Mouse (Mus musculus) neural tube, embryonic 15.5 days (tissue): ENCODE results near the gene Dnajb14. TPM values are rescaled to one million over a fixed set of nuclear protein-coding genes. Genes with fewer than 3 reads are reported as not detected.
"Not testable (repeated sequence)": the region's sequence is repeated elsewhere in the genome, so short reads cannot be mapped to it uniquely, and the experiment has no call there.

ENCODE experiments used
- ATAC-seq: fragments of 200-750 bp; cut with Nextera tagmentation; 2 replicates; pipeline ENCODE4 v1.8.0; 2017; ENCODE audit warnings: mild to moderate bottlenecking, moderate TSS enrichment, moderate library complexity; ENCODE audit not compliant: low FRiP score
- H3K27ac ChIP-seq: fragments of 300-500 bp; sonication (generic); replicated peaks from 2 replicates; pipeline ENCODE4 v1.5.1; 2015; ENCODE audit warnings: mild to moderate bottlenecking, inconsistent platforms
- H3K27me3 ChIP-seq: fragments of 300-500 bp; sonication (generic); replicated peaks from 2 replicates; pipeline ENCODE4 v1.6.1; 2015; ENCODE audit warnings: inconsistent platforms
- H3K36me3 ChIP-seq: fragments of 300-500 bp; sonication (generic); 2 replicates; pipeline ENCODE4 v1.6.1; 2015; ENCODE audit warnings: inconsistent platforms
- H3K4me1 ChIP-seq: fragments of 300-500 bp; sonication (generic); 2 replicates; pipeline ENCODE4 v1.6.1; 2015; ENCODE audit warnings: inconsistent platforms
- H3K4me2 ChIP-seq: fragments of 300-500 bp; sonication (generic); 2 replicates; pipeline ENCODE4 v1.6.1; 2015; ENCODE audit warnings: inconsistent platforms, mild to moderate bottlenecking, moderate library complexity
- H3K4me3 ChIP-seq: fragments of 300-500 bp; sonication (generic); replicated peaks from 2 replicates; pipeline ENCODE4 v1.5.1; 2015; ENCODE audit warnings: mild to moderate bottlenecking, inconsistent platforms
- H3K9ac ChIP-seq: fragments of 300-500 bp; sonication (generic); replicated peaks from 2 replicates; pipeline ENCODE4 v1.6.1; 2015; ENCODE audit warnings: mild to moderate bottlenecking, inconsistent platforms
- H3K9me3 ChIP-seq: fragments of 300-500 bp; sonication (generic); replicated peaks from 2 replicates; pipeline ENCODE4 v1.6.1; 2016; ENCODE audit warnings: inconsistent platforms
- WGBS: fragments of 180-500 bp; shearing (Covaris S2); methylation state at CpG from one replicate; pipeline ENCODE4 v1.1.7; 2015; ENCODE audit warnings: mixed read lengths; 5-methylcytosine and 5-hydroxymethylcytosine counted together
- polyA plus RNA-seq: library from polyadenylated mRNA; unstranded; fragments of >200 nt; fragmentation: Nextera tagmentation; extraction: Ambion mirVana; gene quantifications from 2 replicates; pipeline ENCODE4 v1.2.1, GENCODE M21; 2015

Gene Dnajb14
- polyA plus RNA-seq, 1 experiment from 2014 or later, result 17.8 TPM

DNA sequence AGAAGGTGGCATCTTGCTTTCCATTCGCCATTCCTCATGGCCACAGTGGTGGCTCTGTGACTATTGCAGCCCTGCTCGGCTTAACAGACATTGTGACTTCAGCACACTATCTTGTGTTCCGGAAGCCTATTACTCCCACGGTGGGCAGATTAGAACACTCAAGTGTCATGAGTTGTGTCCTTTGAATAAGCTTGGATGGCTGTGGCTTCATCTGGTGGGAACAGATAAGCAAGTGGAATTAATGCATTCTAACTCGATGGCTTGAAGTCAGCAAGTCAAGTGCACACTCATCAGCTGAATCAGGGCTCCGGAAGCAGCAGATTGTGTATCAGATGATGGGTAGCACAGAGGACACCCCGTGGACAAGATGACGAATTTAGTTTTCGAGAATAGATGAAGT, 90.4 kb downstream of the Dnajb14 start:
- Histone ChIP-seq H3K27me3 (no peaks in the 10 kb centered on the region), H3K36me3 (no peaks in the 10 kb centered on the region), H3K9ac (no peak overlapping the region), H3K9me3 (no peaks in the 10 kb centered on the region), H3K4me2 (no peak overlapping the region), H3K4me3 (no peak overlapping the region), H3K27ac (no peak overlapping the region), H3K4me1 (peaks cover 5% of the 10 kb centered on the region)
- WGBS, result 94% methylated on average over 9 of the region's 9 CpGs
- no peak for ATAC-seq

DNA sequence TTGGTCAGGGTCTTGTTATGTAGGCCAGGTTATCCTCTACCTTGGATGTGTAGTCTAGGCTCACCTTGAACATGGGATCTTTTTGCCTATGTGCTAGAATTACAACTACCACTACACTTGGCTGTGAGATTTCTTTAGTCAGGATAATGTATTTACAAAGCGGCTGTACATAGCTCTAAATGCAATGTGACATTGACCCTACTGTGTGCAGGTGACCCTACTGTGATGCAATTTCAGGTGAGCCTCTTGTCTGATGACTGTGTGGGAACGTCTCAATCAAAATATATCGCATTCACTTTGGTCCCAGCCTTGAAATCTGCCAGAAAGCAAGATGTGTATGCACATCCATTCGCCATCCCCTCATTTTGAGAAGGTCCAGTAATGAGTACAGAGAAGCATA, 90.9 kb downstream of the Dnajb14 start:
- H3K9ac ChIP-seq, result no peak overlapping the region
- no peaks in the 10 kb centered on the region for H3K27me3 ChIP-seq
- H3K4me1 ChIP-seq, result peaks cover 4% of the 10 kb centered on the region; the same call in 1 of the 2 replicates
- no peak overlapping the region for H3K4me2 ChIP-seq
- H3K4me3 ChIP-seq, result no peak overlapping the region
- H3K36me3 ChIP-seq, result no peaks in the 10 kb centered on the region
- H3K9me3 ChIP-seq, result no peaks in the 10 kb centered on the region
- H3K27ac ChIP-seq, result no peak overlapping the region
- WGBS, result 95% methylated on average over 4 of the region's 4 CpGs
- ATAC-seq, result no peak

GRCm38 (mm10) chr3:137959456-137959855, 92.0 kb downstream of the Dnajb14 start:
- Histone ChIP-seq H3K4me3 (no peak overlapping the region), H3K4me1 (peaks cover 4% of the 10 kb centered on the region; the same call in 1 of the 2 replicates), H3K9ac (no peak overlapping the region), H3K36me3 (no peaks in the 10 kb centered on the region), H3K4me2 (no peak overlapping the region), H3K9me3 (no peaks in the 10 kb centered on the region), H3K27ac (no peak overlapping the region), H3K27me3 (no peaks in the 10 kb centered on the region)
- 87% methylated on average over 4 of the region's 4 CpGs for WGBS
- no peak for ATAC-seq

DNA sequence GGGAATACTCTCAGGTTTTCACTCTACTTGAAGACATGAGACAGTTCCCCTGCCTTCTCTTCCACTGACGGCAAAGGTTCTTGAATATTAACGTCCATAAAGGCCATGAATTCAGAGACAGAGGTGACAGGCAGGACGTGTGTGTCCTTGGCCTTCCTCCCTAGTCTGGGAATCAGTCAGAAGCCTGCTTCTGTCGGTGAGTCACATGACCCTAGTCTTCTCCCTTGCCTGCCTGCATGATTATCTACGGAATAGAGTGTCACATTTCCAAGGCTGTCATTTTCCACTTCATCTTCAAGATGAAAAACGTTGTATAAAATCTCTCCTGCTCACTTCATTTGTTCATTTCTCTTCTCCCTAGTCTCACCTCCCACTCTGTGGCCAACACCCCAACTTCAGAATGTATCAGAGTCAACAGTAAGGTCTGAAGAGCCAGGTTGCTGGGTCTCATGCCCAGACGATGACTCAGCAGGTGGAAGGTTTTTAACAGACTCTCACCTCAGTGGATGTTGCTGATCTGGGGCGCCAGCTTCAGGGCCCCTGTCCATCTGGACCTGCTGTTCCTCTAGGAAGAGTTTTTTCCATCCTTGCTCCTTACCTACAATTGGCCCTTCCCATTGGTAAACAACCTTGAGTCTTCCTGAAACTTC, 94.4 kb downstream of the Dnajb14 start:
- Histone ChIP-seq H3K36me3 (no peaks in the 10 kb centered on the region), H3K4me2 (no peak overlapping the region), H3K9me3 (no peaks in the 10 kb centered on the region), H3K9ac (no peak overlapping the region), H3K27ac (no peak overlapping the region), H3K4me3 (no peak overlapping the region), H3K4me1 (no peaks in the 10 kb centered on the region), H3K27me3 (no peaks in the 10 kb centered on the region)
- 70% methylated on average over 8 of the region's 8 CpGs for WGBS
- ATAC-seq, result no peak

DNA sequence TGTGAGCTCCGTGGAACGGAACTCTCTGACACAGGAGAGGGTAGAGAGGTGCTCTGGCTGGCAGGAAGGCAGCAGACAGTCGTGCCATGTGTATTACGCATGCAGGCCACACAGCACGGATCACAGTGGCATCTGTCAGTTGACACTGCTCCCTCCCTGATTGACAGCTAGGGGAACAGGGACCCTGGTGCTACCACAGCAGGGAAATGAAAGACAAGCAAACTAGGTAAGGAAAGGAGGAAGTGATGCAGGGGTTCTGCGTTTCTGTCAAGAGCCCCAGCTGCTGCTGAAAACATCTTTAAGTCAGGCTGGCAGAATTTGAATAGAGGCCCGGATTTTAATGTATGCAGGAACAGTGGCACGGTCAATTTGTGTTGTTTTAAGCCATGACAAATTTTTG, 96.0 kb downstream of the Dnajb14 start:
- no peaks in the 10 kb centered on the region for H3K9me3 ChIP-seq

GRCm38 (mm10) chr3:137964014-137964413, 96.5 kb downstream of the Dnajb14 start:
- not testable (repeated sequence) for ATAC-seq, H3K36me3 ChIP-seq, H3K27me3 ChIP-seq, H3K4me1 ChIP-seq, H3K4me2 ChIP-seq, H3K4me3 ChIP-seq, H3K27ac ChIP-seq, H3K9ac ChIP-seq, H3K9me3 ChIP-seq
- 56% methylated on average over 1 of the region's 1 CpGs for WGBS

More for the DNA sequence above, 96.0 kb downstream of the Dnajb14 start:
- no peak overlapping the region for H3K4me3 ChIP-seq
- no peak overlapping the region for H3K27ac ChIP-seq
- H3K4me2 ChIP-seq, result no peak overlapping the region
- H3K27me3 ChIP-seq, result no peaks in the 10 kb centered on the region
- no peaks in the 10 kb centered on the region for H3K4me1 ChIP-seq
- 73% methylated on average over 8 of the region's 8 CpGs for WGBS
- no peaks in the 10 kb centered on the region for H3K36me3 ChIP-seq
- ATAC-seq, result no peak
- no peak overlapping the region for H3K9ac ChIP-seq

Other genes with a start within 250 kb of the Dnajb14 start
- gene Ddit4l, start 246.1 kb upstream of the Dnajb14 start, polyA plus RNA-seq, result 15.4 and 20.6 TPM in 2 replicates
- not detected in 2 replicates for gene Gm21962, start 196.2 kb upstream of the Dnajb14 start, polyA plus RNA-seq
- gene H2afz, start 3.2 kb upstream of the Dnajb14 start, polyA plus RNA-seq, result 714 and 880 TPM in 2 replicates
- 128 and 132 TPM in 2 replicates for gene Lamtor3, start 50.8 kb downstream of the Dnajb14 start, polyA plus RNA-seq
- 1.5 and 7.7 TPM in 2 replicates for gene Dapp1, start 113.9 kb downstream of the Dnajb14 start, polyA plus RNA-seq
- 0.23 and 0.31 TPM in 2 replicates for gene 1110002E22Rik, start 197.4 kb downstream of the Dnajb14 start, polyA plus RNA-seq
- gene Gm5105, start 199.7 kb downstream of the Dnajb14 start, polyA plus RNA-seq, result 0.10 and 0.23 TPM in 2 replicates